Comparison of ENCODE assay signal across 22 mouse cellular contexts in the genomic region with DNA sequence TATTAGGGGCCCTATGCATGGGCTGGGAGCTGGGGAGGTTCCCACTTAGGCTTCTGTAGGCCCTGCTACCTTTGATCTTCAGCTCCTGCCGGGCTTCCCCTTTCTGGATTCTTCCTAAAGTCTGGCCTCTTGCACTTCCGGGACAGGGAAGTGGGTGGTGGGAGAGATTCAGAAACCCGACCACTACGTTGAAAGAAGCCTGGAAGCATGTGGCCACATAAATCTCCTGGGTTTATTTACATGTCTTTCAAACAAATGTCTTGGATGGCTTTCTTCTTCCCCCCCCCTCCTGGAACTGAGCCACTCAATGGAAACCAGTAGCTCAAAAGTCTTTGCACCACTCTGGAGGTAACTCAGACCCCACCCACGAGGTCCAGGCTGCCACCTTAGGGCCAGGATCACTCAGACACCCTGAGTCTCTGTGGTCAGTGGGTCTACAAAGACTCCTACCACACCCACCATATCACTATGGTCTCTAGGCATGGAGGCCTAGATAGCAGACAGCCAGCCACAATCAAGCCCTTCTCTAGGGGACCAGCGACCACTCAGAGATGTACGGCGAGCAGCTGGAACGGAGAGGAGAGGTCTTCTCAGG. TPM values are rescaled to one million over a fixed set of nuclear protein-coding genes. Genes with fewer than 3 reads are reported as not detected.
DNase-seq lines count a peak whose midpoint lies in the region; ATAC-seq and TF ChIP-seq lines count a peak whose summit lies in the region.
"Had no signal": no experiment of that assay in that cellular context is flagged by ENCODE, and none has a peak within 500 bp of the region (broad histone marks: within the 10 kb centered on the region; RNA-seq: fewer than 3 reads in every experiment).

No protein-coding gene starts in this region.

- intact Hi-C loops in left cerebral cortex, adult 2 months (cut with DNase I): no loop called here

- WGBS in intestine, embryonic 14.5 days: 28% methylated on average over 9 of the region's 9 CpGs
- 36% methylated on average over 9 of the region's 9 CpGs for WGBS in lung, embryonic 15.5 days
- 37% methylated on average over 9 of the region's 9 CpGs for WGBS in stomach, embryonic 14.5 days

- no peaks in the 10 kb centered on the region for H3K36me3 ChIP-seq in intestine, embryonic 14.5 days (ENCODE audit: control insufficient read depth, insufficient read depth, low read length)
- no peaks in the 10 kb centered on the region for H3K36me3 ChIP-seq in lung, embryonic 15.5 days
- no peaks in the 10 kb centered on the region for H3K36me3 ChIP-seq in stomach, embryonic 14.5 days (ENCODE audit: control insufficient read depth, insufficient read depth, low read length)
- H3K36me3 ChIP-seq: G1E; heart, embryonic 10.5 days; limb, embryonic 12.5 days; liver, embryonic 13.5 days had no signal

- no peaks in the 10 kb centered on the region for H3K27me3 ChIP-seq in intestine, embryonic 14.5 days (replicated peaks; ENCODE audit: control insufficient read depth, insufficient read depth, low read length)
- H3K27me3 ChIP-seq in lung, embryonic 15.5 days: no peaks in the 10 kb centered on the region
- no peaks in the 10 kb centered on the region for H3K27me3 ChIP-seq in stomach, embryonic 14.5 days (ENCODE audit: control insufficient read depth, insufficient read depth, low read length)

- H3K9ac ChIP-seq in intestine, embryonic 14.5 days (ENCODE audit: low read length): no peak overlapping the region
- H3K9ac ChIP-seq in lung, embryonic 15.5 days: no peak overlapping the region
- no peak overlapping the region for H3K9ac ChIP-seq in stomach, embryonic 14.5 days (replicated peaks; ENCODE audit: low read depth, low read length)
- H3K9ac ChIP-seq: hindbrain, embryonic 14.5 days; limb, embryonic 12.5 days; liver, embryonic 13.5 days had no signal

- no peaks in the 10 kb centered on the region for H3K9me3 ChIP-seq in intestine, embryonic 14.5 days (ENCODE audit: control insufficient read depth, low read length)
- no peaks in the 10 kb centered on the region for H3K9me3 ChIP-seq in lung, embryonic 15.5 days
- H3K9me3 ChIP-seq in stomach, embryonic 14.5 days (ENCODE audit: control insufficient read depth, low read depth, low read length): no peaks in the 10 kb centered on the region
- H3K9me3 ChIP-seq: G1E; heart, embryonic 10.5 days; limb, embryonic 12.5 days; liver, embryonic 13.5 days had no signal

- H3K27ac ChIP-seq in left cerebral cortex, adult 2 months: peak overlapping the region; percentile 90
- H3K27ac ChIP-seq in intestine, embryonic 14.5 days (ENCODE audit: low read depth): peak overlapping the region; percentile 60; the same call in 1 of the 2 replicates
- peak overlapping the region; percentile 80 for H3K27ac ChIP-seq in lung, embryonic 15.5 days
- H3K27ac ChIP-seq in stomach, embryonic 14.5 days (ENCODE audit: low read length): peak overlapping the region; percentile 41; the same call in 1 of the 2 replicates
- H3K27ac ChIP-seq: heart, embryonic 10.5 days; hindbrain, embryonic 14.5 days; limb, embryonic 12.5 days; liver, embryonic 13.5 days had no signal

- TF ChIP-seq CTCF in left cerebral cortex, adult 2 months (IDR thresholded peaks at IDR 0.05): no peak

- no peak overlapping the region for H3K4me3 ChIP-seq in left cerebral cortex, adult 2 months
- H3K4me3 ChIP-seq in intestine, embryonic 14.5 days (ENCODE audit: low read depth, low read length): no peak overlapping the region
- H3K4me3 ChIP-seq in lung, embryonic 15.5 days: no peak overlapping the region
- no peak overlapping the region for H3K4me3 ChIP-seq in stomach, embryonic 14.5 days (ENCODE audit: low read depth, low read length)
- H3K4me3 ChIP-seq: heart, embryonic 10.5 days; limb, embryonic 12.5 days; liver, embryonic 13.5 days; myocyte had no signal

- no peak for DNase-seq in left cerebral cortex, adult 2 months (ENCODE audit: extremely low spot score in 1 of 2, low spot score in 2 of 2)
- DNase-seq in left cerebral cortex, adult 11 months (ENCODE audit: low spot score): no peak
- DNase-seq in intestine, embryonic 14.5 days (ENCODE audit: low spot score): no peak
- no peak for DNase-seq in retina, embryonic 14.5 days (ENCODE audit: low spot score)
- DNase-seq in cerebellum, postnatal 4 days (ENCODE audit: low spot score in 2 of 2): no peak
- DNase-seq: cerebellum, postnatal 10 days; heart, postnatal 14 days; kidney, adult 8-10 months; liver, embryonic 13.5 days; midbrain, embryonic 14.5 days had no signal

- ATAC-seq in intestine, embryonic 14.5 days (replicated peaks; ENCODE audit: low FRiP score, low TSS enrichment, low read depth): no peak
- no peak for ATAC-seq in lung, embryonic 15.5 days (ENCODE audit: borderline replicate concordance, extremely low read depth, low FRiP score, low TSS enrichment)
- no peak for ATAC-seq in stomach, embryonic 14.5 days (ENCODE audit: insufficient number of reproducible peaks, insufficient read depth, low FRiP score, low read depth)
- no peak for ATAC-seq in erythroblast, adult 5-6 weeks (replicated peaks; ENCODE audit: low FRiP score, poor library complexity, severe bottlenecking)
- ATAC-seq: CD4-positive, CD25-positive, alpha-beta regulatory T cell, adult 4 months; forebrain, embryonic 16.5 days had no signal

- H3K4me1 ChIP-seq in intestine, embryonic 14.5 days (replicated peaks; ENCODE audit: control insufficient read depth, insufficient read depth, low read length): peaks cover 62% of the 10 kb centered on the region
- peaks cover 95% of the 10 kb centered on the region for H3K4me1 ChIP-seq in lung, embryonic 15.5 days
- peaks cover 56% of the 10 kb centered on the region for H3K4me1 ChIP-seq in stomach, embryonic 14.5 days (ENCODE audit: control insufficient read depth, insufficient read depth, low read length)

- no peak overlapping the region for H3K4me2 ChIP-seq in intestine, embryonic 14.5 days (ENCODE audit: low read length)
- 0 out of 2 replicates have a peak overlapping the region, but pooled peaks have one; percentile 6 for H3K4me2 ChIP-seq in lung, embryonic 15.5 days
- H3K4me2 ChIP-seq in stomach, embryonic 14.5 days (replicated peaks; ENCODE audit: low read depth, low read length): no peak overlapping the region
- H3K4me2 ChIP-seq: hindbrain, embryonic 14.5 days; limb, embryonic 12.5 days; liver, embryonic 13.5 days had no signal

RNA-seq across cellular contexts. Expression of gene Dagla, which starts 12.7 kb away (rescaled TPM):
- 10 to 100 TPM; 93.7 to 95.4 TPM for total RNA-seq in left cerebral cortex, adult 2 months (2021)
- 4.2 and 4.7 TPM in 2 replicates for polyA plus RNA-seq in intestine, embryonic 14.5 days (2014; fragmentation: Nextera tagmentation; extraction: Ambion mirVana)
- polyA plus RNA-seq in lung, embryonic 15.5 days (2015; fragmentation: Nextera tagmentation; extraction: Ambion mirVana): 3.1 and 3.2 TPM in 2 replicates
- 2.9 and 3.5 TPM in 2 replicates for polyA plus RNA-seq in stomach, embryonic 14.5 days (2014; fragmentation: Nextera tagmentation; extraction: Ambion mirVana)
- not detected in 2 replicates for total RNA-seq in erythroblast, adult 5-6 weeks (2015; ENCODE audit: low replicate concordance)
- total RNA-seq in erythroblast, adult 5-6 weeks (2017; ENCODE audit: low replicate concordance): not detected in 2 replicates
- polyA plus RNA-seq: CD4-positive, CD25-positive, alpha-beta regulatory T cell, adult 4 months; G1E had no signal

RNA-seq across cellular contexts. Expression of gene Myrf, which starts 51.4 kb away (rescaled TPM):
- 10 to 100 TPM; 14.0 to 15.3 TPM for total RNA-seq in left cerebral cortex, adult 2 months (2021)
- 26.0 and 26.3 TPM in 2 replicates for polyA plus RNA-seq in intestine, embryonic 14.5 days (2014; fragmentation: Nextera tagmentation; extraction: Ambion mirVana)
- 5.6 and 6.5 TPM in 2 replicates for polyA plus RNA-seq in lung, embryonic 15.5 days (2015; fragmentation: Nextera tagmentation; extraction: Ambion mirVana)
- 27.6 and 28.4 TPM in 2 replicates for polyA plus RNA-seq in stomach, embryonic 14.5 days (2014; fragmentation: Nextera tagmentation; extraction: Ambion mirVana)
- total RNA-seq in erythroblast, adult 5-6 weeks (2015; ENCODE audit: low replicate concordance): not detected in 2 replicates
- 0.42 TPM in 1 of 2 replicates, not detected in the other for total RNA-seq in erythroblast, adult 5-6 weeks (2017; ENCODE audit: low replicate concordance)
- total RNA-seq: gastrocnemius, adult 18-20 months; megakaryocyte progenitor cell, adult 5-6 weeks had no signal
- polyA plus RNA-seq: G1E had no signal
